Mouse (Mus musculus) testis, adult 2 months (tissue): ENCODE results near the gene Clasrp.

Experiments
- CTCF ChIP-seq: fragments of 200-500 bp; IDR thresholded peaks from 2 replicates; pipeline ENCODE4 v1.5.1; 2012; ENCODE audit warnings: low read depth, mild to moderate bottlenecking, inconsistent platforms, low read length, moderate library complexity; ENCODE audit not compliant: control insufficient read depth, insufficient read depth, insufficient replicate concordance
- POLR2A ChIP-seq: fragments of 200-500 bp; IDR thresholded peaks from 2 replicates; pipeline ENCODE4 v1.6.1; 2012; ENCODE audit warnings: low read depth, mild to moderate bottlenecking, inconsistent platforms, low read length, moderate library complexity; ENCODE audit not compliant: control insufficient read depth

DNA sequence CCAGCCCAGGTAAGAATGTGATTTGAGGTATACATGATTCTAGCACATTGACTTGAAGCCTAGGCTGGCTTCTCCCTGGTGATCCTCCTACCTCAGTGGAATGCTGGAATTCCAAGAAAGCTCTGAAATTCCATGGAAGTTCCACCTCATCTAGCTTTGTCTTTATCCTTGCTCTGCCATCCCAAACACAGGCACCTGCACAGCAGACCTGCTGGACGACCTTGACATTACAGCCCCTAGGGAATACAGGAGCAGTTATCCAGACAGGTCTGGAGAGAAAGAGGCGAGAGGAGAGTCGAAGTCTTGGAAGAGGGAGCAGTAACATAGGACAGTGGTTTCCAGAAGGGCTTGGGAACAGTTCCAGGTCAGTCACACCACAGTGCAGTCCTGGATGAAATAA is 34.6 kb downstream of the Clasrp start:
- TF ChIP-seq CTCF (no peak), POLR2A (no peak)
